Mouse (Mus musculus) liver, embryonic 14.5 days (tissue): ENCODE measurements around the gene Enah.

Experiments
- CTCF ChIP-seq: IDR thresholded peaks from 2 replicates; pipeline ENCODE4 v1.5.1; 2016; ENCODE audit warnings: antibody characterized with exemption, low read depth, control low read depth
- EP300 ChIP-seq: IDR thresholded peaks from 2 replicates; pipeline ENCODE4 v1.6.1; 2016; ENCODE audit warnings: antibody characterized with exemption, low read depth

- TF ChIP-seq CTCF (no peak), EP300 (no peak)
Observed at GRCm38 (mm10) chr1:182059806-182060205, 40.0 kb upstream of the Enah start.
